Mouse (Mus musculus): ENCODE measurements around the gene Syp. TPM values are rescaled to one million over a fixed set of nuclear protein-coding genes. Genes with fewer than 3 reads are reported as not detected.

The Syp gene
- polyA plus RNA-seq (2012; rRNA removed) = 161 and 177 TPM in 2 replicates

DNA sequence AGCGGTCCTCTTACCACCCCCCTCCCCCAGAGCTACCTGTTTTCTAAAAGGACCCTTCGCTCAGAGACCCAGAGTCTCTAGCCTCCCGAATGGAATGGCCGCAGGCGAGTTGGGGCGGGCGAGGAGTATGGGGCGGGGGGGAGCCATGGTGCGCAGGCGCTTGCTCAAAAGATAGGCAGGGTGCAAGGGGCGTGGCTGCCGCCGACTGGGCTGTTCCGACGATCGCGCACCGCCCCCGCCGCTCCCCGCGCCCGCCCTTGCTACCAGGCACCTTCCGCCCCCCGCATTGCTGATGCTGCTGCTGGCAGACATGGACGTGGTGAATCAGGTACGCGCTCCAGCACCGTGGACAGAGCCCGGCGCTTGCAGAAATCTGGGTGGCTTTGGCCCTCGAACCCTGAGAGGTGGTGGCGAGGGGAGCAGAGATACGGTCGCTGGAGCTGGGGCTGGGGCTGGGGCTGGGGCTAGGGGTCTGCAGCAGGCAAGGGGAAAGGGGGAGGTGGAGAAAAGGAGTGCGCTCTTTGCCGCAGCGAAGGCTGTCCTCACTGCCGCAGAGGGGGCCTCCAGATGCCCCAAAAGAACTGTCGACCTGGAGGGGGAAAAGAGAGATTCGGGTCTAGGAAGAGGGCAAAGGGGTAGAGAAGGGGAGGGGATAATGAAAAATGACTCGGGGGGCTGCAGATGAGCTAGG is at the start of gene Syp:
Gene Syp (plus strand): TSS at position 71 of the 691 bp plus-strand sequence.

GRCm38 (mm10) chrX:7604879-7605574 is 33.2 kb upstream of the Syp start, which contains the start of gene Ccdc22:
Gene Ccdc22 (minus strand): TSS chrX:7605517.

DNA sequence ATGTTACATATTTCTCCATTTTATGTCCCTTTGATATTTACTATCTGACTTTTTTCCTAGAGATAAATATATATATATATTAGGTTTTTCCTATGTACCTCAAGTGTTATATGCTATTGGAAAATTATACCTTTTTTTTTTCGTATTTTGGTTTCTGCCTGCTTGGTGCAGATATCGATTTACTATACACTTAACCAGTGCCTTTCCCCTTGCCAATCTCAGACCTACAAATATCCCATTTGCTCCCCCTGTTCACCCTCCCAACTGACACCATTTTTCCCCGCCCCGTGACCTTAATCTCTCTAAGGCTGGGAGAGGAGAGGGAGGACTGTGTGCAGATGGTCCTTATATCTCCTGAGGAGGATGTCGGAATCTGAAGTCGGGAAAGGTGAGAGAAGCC is 31.5 kb upstream of the Syp start, which contains the start of gene Cacna1f:
Gene Cacna1f (plus strand): TSS at position 301 of the 400 bp plus-strand sequence.

DNA sequence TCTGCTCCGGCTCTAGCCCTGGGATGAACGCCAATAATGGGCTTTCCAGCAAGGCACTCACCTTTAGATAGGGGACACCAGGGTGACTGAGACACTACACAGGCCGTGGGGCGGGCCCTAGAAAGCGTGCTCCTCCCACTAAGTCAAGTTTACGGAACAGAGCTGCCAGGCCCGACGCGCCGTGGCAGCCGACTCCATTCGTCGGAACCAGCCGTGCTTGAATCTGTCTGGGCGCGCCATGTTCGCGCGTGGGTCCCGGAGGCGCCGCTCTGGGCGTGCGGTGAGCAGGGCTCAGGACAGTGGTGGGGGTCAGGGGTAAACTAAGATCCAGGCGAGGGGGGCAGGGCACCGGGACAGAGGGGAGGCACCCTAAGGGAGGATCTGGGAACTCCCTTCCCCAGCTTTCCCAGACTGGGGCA is 19.0 kb downstream of the Syp start, which contains the start of gene Prickle3:
Gene Prickle3 (plus strand): TSS at position 40 of the 419 bp plus-strand sequence.

GRCm38 (mm10) chrX:7670921-7671623 is 32.8 kb downstream of the Syp start, which contains the start of gene Plp2:
Gene Plp2 (minus strand): TSS chrX:7671390.

GRCm38 (mm10) chrX:7680864-7681263 is 42.6 kb downstream of the Syp start, which contains the start of gene Magix:
Gene Magix (minus strand): TSS chrX:7681251.

GRCm38 (mm10) chrX:7696954-7697381 is 58.7 kb downstream of the Syp start, which contains the start of gene Gpkow:
Gene Gpkow (plus strand): TSS chrX:7697131.

Other genes with a start within 250 kb of the Syp start
- gene Foxp3, start 64.8 kb upstream of the Syp start, polyA plus RNA-seq (2012; rRNA removed) = 0.05 and 0.10 TPM in 2 replicates
- 8.5 and 9.5 TPM in 2 replicates for gene Ppp1r3f, start 64.2 kb upstream of the Syp start, polyA plus RNA-seq (2012; rRNA removed)
- 31.5 and 35.4 TPM in 2 replicates for gene Ccdc22, start 33.0 kb upstream of the Syp start, polyA plus RNA-seq (2012; rRNA removed)
- gene Cacna1f, start 31.4 kb upstream of the Syp start, polyA plus RNA-seq (2012; rRNA removed) = 0.18 and 0.19 TPM in 2 replicates
- 3.5 and 6.4 TPM in 2 replicates for gene Prickle3, start 18.8 kb downstream of the Syp start, polyA plus RNA-seq (2012; rRNA removed)
- 46.2 and 64.5 TPM in 2 replicates for gene Plp2, start 32.9 kb downstream of the Syp start, polyA plus RNA-seq (2012; rRNA removed)
- gene Magix, start 42.8 kb downstream of the Syp start, polyA plus RNA-seq (2012; rRNA removed) = 0.20 and 0.29 TPM in 2 replicates
- gene Gpkow, start 58.7 kb downstream of the Syp start, polyA plus RNA-seq (2012; rRNA removed) = 29.7 and 33.7 TPM in 2 replicates
- gene Wdr45, start 75.9 kb downstream of the Syp start, polyA plus RNA-seq (2012; rRNA removed) = 47.9 and 48.4 TPM in 2 replicates
- gene Gm45208, start 83.8 kb downstream of the Syp start, polyA plus RNA-seq (2012; rRNA removed) = 0.57 and 0.83 TPM in 2 replicates
- gene Praf2, start 90.0 kb downstream of the Syp start, polyA plus RNA-seq (2012; rRNA removed) = 99.6 and 106 TPM in 2 replicates
- 60.1 and 61.7 TPM in 2 replicates for gene Ccdc120, start 112.4 kb downstream of the Syp start, polyA plus RNA-seq (2012; rRNA removed)
- 17.1 and 19.2 TPM in 2 replicates for gene Tfe3, start 124.1 kb downstream of the Syp start, polyA plus RNA-seq (2012; rRNA removed)
- 93.9 and 102 TPM in 2 replicates for gene Gripap1, start 151.3 kb downstream of the Syp start, polyA plus RNA-seq (2012; rRNA removed)
- 4.7 and 5.3 TPM in 2 replicates for gene Kcnd1, start 183.8 kb downstream of the Syp start, polyA plus RNA-seq (2012; rRNA removed)
- gene Otud5, start 202.9 kb downstream of the Syp start, polyA plus RNA-seq (2012; rRNA removed) = 59.6 and 60.4 TPM in 2 replicates
- gene Pim2, start 239.8 kb downstream of the Syp start, polyA plus RNA-seq (2012; rRNA removed) = 19.7 and 20.8 TPM in 2 replicates
- 41.6 and 47.2 TPM in 2 replicates for gene Slc35a2, start 245.6 kb downstream of the Syp start, polyA plus RNA-seq (2012; rRNA removed)